Mouse (Mus musculus) CH12.LX (cell line): ENCODE measurements around the gene Adgrl1.

ENCODE experiments used
- CHD2 ChIP-seq: IDR thresholded peaks from 2 replicates; pipeline ENCODE4 v1.6.1; 2011; ENCODE audit warnings: low read length, improper control_type of control experiment
- CTCF ChIP-seq, 2 experiments: IDR thresholded peaks in 1 of 2; conservative IDR thresholded peaks in 1 of 2; 2 replicates each; pipeline ENCODE4 v1.5.1; 2011 to 2012; ENCODE audit warnings: low read depth in 2 of 2, low read length in 2 of 2, improper control_type of control experiment in 1 of 2, inconsistent platforms in 1 of 2, mild to moderate bottlenecking in 1 of 2, moderate library complexity in 1 of 2
- E2F4 ChIP-seq: IDR thresholded peaks from 2 replicates; pipeline ENCODE4 v1.6.1; 2011; ENCODE audit warnings: low read depth, low read length, improper control_type of control experiment; ENCODE audit not compliant: insufficient replicate concordance
- HCFC1 ChIP-seq: IDR thresholded peaks from 2 replicates; pipeline ENCODE4 v1.6.1; 2012; ENCODE audit warnings: low read depth, mild to moderate bottlenecking, inconsistent platforms, low read length, improper control_type of control experiment
- IRF4 ChIP-seq: IDR thresholded peaks from 2 replicates; pipeline ENCODE4 v1.6.1; 2014; ENCODE audit warnings: low read depth, mild to moderate bottlenecking, inconsistent platforms, low read length, improper control_type of control experiment
- JUND ChIP-seq: conservative IDR thresholded peaks from 2 replicates; pipeline ENCODE4 v1.6.1; 2011; ENCODE audit warnings: low read depth, low read length, improper control_type of control experiment
- MAFK ChIP-seq: IDR thresholded peaks from 2 replicates; pipeline ENCODE4 v1.6.1; 2011; ENCODE audit warnings: low read length, improper control_type of control experiment; ENCODE audit not compliant: insufficient replicate concordance
- MEF2A ChIP-seq: IDR thresholded peaks from 2 replicates; pipeline ENCODE4 v1.6.1; 2014; ENCODE audit warnings: low read depth, mild to moderate bottlenecking, inconsistent platforms, low read length, improper control_type of control experiment, borderline replicate concordance
- MXI1 ChIP-seq: IDR thresholded peaks from 2 replicates; pipeline ENCODE4 v1.6.1; 2011; ENCODE audit warnings: mild to moderate bottlenecking, low read depth, low read length, improper control_type of control experiment
- NELFE ChIP-seq: IDR thresholded peaks from 2 replicates; pipeline ENCODE4 v1.6.1; 2011; ENCODE audit warnings: low read depth, low read length, improper control_type of control experiment
- POLR2A ChIP-seq: IDR thresholded peaks from 2 replicates; pipeline ENCODE4 v1.6.1; 2011; ENCODE audit warnings: low read depth, mild to moderate bottlenecking, improper control_type of control experiment, low read length
- POLR2AphosphoS2 ChIP-seq: IDR thresholded peaks from 2 replicates; pipeline ENCODE4 v1.6.1; 2011; ENCODE audit warnings: low read depth, low read length, improper control_type of control experiment
- SMC3 ChIP-seq: IDR thresholded peaks from 2 replicates; pipeline ENCODE4 v1.6.1; 2011; ENCODE audit warnings: low read depth, low read length, improper control_type of control experiment
- ZC3H11A ChIP-seq: IDR thresholded peaks from 2 replicates; pipeline ENCODE4 v1.6.1; 2012; ENCODE audit warnings: low read depth, mild to moderate bottlenecking, inconsistent platforms, low read length, improper control_type of control experiment

DNA sequence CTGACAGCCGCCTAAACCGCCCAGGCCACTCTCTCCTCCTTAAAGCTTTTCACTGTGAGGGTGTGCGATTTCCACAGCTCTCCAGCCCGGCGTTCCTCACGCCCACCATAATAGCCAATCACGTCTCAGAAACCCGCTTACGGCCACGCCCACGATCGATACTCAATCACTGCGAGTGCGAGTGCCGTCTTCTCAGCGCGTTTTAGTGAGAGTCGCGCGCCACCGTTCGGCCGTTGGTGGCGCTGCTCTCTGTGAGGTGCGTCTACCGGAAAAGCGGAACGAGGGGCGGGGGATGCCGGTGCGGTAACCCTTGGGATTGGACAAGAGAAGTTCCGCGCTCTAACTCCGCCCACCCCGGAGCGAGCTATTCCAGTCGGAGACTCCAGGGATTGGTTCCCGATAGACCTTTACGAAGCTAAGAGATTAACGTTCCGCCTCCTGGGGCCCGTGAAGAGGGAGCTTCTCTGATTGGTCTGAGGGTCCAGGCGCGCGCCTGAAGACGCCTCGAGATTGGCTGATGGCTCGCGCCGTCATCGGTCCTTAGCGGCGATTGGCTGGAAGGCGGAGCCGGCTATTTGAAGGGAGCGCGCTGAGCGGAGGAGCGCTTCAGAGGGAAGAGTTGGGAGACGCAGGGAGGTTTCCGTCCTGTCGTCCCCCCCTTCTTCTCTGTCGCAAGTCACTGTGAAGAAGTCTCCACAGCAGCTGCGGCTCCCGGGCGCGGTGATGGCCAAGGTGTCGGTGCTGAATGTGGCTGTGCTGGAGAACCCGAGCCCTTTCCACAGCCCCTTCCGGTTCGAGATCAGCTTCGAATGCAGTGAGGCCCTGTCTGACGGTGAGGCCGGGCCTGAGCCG, 55.4 kb downstream of the Adgrl1 start, which contains the start of the genes Gm10644 and Asf1b:
- peak; percentile 20; the same call in 1 of the 2 replicates for TF ChIP-seq IRF4
- TF ChIP-seq MAFK = no peak
- TF ChIP-seq POLR2A = peak; percentile 82
- TF ChIP-seq SMC3 = peak; percentile 53
- peak; percentile 16 to 91; a peak in 2 of 4 replicates for TF ChIP-seq CTCF (conservative IDR thresholded peaks at IDR 0.05 in 1 of 2, IDR thresholded peaks at IDR 0.05 in 1 of 2; ENCODE audit: low read depth in 2 of 2, low read length in 2 of 2)
- TF ChIP-seq NELFE = peak; percentile 80
- peak; percentile 89; the same call in 1 of the 2 replicates for TF ChIP-seq E2F4
- TF ChIP-seq ZC3H11A = peak; percentile 5; the same call in 1 of the 2 replicates
- TF ChIP-seq MXI1 = peak; percentile 68
- no peak for TF ChIP-seq JUND
- TF ChIP-seq HCFC1 = no peak; the same call in 1 of the 2 replicates
- TF ChIP-seq CHD2 = peak; percentile 87
- TF ChIP-seq POLR2AphosphoS2 = no peak
- no peak; the same call in 1 of the 2 replicates for TF ChIP-seq MEF2A
